Mouse (Mus musculus): ENCODE results near the gene Slc39a11.
A peak's percentile ranks its signal among the peaks of the same experiment; 100 is the strongest.

The Slc39a11 gene

GRCm38 (mm10) chr11:113411798-113412197 is 238.1 kb downstream of the Slc39a11 start:
- DNase-seq (ENCODE audit: low read depth, low spot score), result no peak

- no peak for DNase-seq (ENCODE audit: low read depth, low spot score)
Measured at GRCm38 (mm10) chr11:113409121-113409520, 240.8 kb downstream of the Slc39a11 start.

GRCm38 (mm10) chr11:113407474-113407873 is 242.4 kb downstream of the Slc39a11 start:
- no peak for DNase-seq (ENCODE audit: low read depth, low spot score)

GRCm38 (mm10) chr11:113400868-113401267 is 249.0 kb downstream of the Slc39a11 start:
- DNase-seq (ENCODE audit: low read depth, low spot score), result no peak

GRCm38 (mm10) chr11:113399601-113400000 is 250.3 kb downstream of the Slc39a11 start:
- no peak for DNase-seq (ENCODE audit: low read depth, low spot score)

GRCm38 (mm10) chr11:113397394-113397793 is 252.5 kb downstream of the Slc39a11 start:
- DNase-seq (ENCODE audit: low read depth, low spot score), result no peak

GRCm38 (mm10) chr11:113393366-113394150 is 256.3 kb downstream of the Slc39a11 start:
- DNase-seq (ENCODE audit: low read depth, low spot score), result no peak

- DNase-seq (ENCODE audit: low read depth, low spot score), result no peak
Measured at GRCm38 (mm10) chr11:113391664-113392063, 258.2 kb downstream of the Slc39a11 start.

GRCm38 (mm10) chr11:113389637-113390036 is 260.2 kb downstream of the Slc39a11 start:
- DNase-seq (ENCODE audit: low read depth, low spot score), result no peak

- peak; percentile 79 for DNase-seq (ENCODE audit: low read depth, low spot score)
Measured at GRCm38 (mm10) chr11:113382674-113383571, 267.0 kb downstream of the Slc39a11 start.

GRCm38 (mm10) chr11:113381550-113381949 is 268.3 kb downstream of the Slc39a11 start:
- no peak for DNase-seq (ENCODE audit: low read depth, low spot score)

GRCm38 (mm10) chr11:113378867-113379266 is 271.0 kb downstream of the Slc39a11 start:
- DNase-seq (ENCODE audit: low read depth, low spot score), result no peak

GRCm38 (mm10) chr11:113376066-113376465 is 273.8 kb downstream of the Slc39a11 start:
- DNase-seq (ENCODE audit: low read depth, low spot score), result no peak

- DNase-seq (ENCODE audit: low read depth, low spot score), result no peak
Measured at GRCm38 (mm10) chr11:113373926-113374325, 276.0 kb downstream of the Slc39a11 start.

GRCm38 (mm10) chr11:113373331-113373730 is 276.5 kb downstream of the Slc39a11 start:
- DNase-seq (ENCODE audit: low read depth, low spot score), result no peak

- no peak for DNase-seq (ENCODE audit: low read depth, low spot score)
Measured at GRCm38 (mm10) chr11:113368046-113368445, 281.8 kb downstream of the Slc39a11 start.

GRCm38 (mm10) chr11:113366257-113367030 is 283.4 kb downstream of the Slc39a11 start:
- DNase-seq (ENCODE audit: low read depth, low spot score), result peak; percentile 44

- DNase-seq (ENCODE audit: low read depth, low spot score), result no peak
Measured at GRCm38 (mm10) chr11:113363739-113364138, 286.1 kb downstream of the Slc39a11 start.

GRCm38 (mm10) chr11:113362617-113363016 is 287.3 kb downstream of the Slc39a11 start:
- no peak for DNase-seq (ENCODE audit: low read depth, low spot score)

GRCm38 (mm10) chr11:113360049-113360835 is 289.6 kb downstream of the Slc39a11 start:
- DNase-seq (ENCODE audit: low read depth, low spot score), result no peak

GRCm38 (mm10) chr11:113355932-113356331 is 293.9 kb downstream of the Slc39a11 start:
- no peak for DNase-seq (ENCODE audit: low read depth, low spot score)

All from mesoderm, embryonic 11.5 days (tissue).